Mouse (Mus musculus) lung, postnatal 36 days (tissue): ENCODE measurements at regions not wholly inside any gene's neighbourhood (a gene's known extent, or its start where the extent isn't known, plus 50 kb on each side); places are given as distances from the start of the nearest gene placed in this dataset.

Source experiments
- DNase-seq: peaks from one replicate; pipeline ENCODE4 v3.0.0; 2022; ENCODE audit warnings: mixed read lengths

- DNase-seq, result no peak
These were observed 85.3 kb downstream of the Tfap2a start for GRCm38 (mm10) chr13:40652916-40653315.

- peak; percentile 25 for DNase-seq
These were observed 87.1 kb downstream of the Tfap2a start for GRCm38 (mm10) chr13:40651056-40651455.

GRCm38 (mm10) chr13:40650036-40650709, 88.0 kb downstream of the Tfap2a start:
- DNase-seq, result no peak

GRCm38 (mm10) chr13:40649096-40650035, 88.8 kb downstream of the Tfap2a start:
- no peak for DNase-seq

GRCm38 (mm10) chr13:40646131-40646530, 92.0 kb downstream of the Tfap2a start:
- no peak for DNase-seq

GRCm38 (mm10) chr13:40645646-40646045, 92.5 kb downstream of the Tfap2a start:
- no peak for DNase-seq

- no peak for DNase-seq
These were observed 95.2 kb downstream of the Tfap2a start for GRCm38 (mm10) chr13:40642931-40643330.

GRCm38 (mm10) chr13:40637269-40637668, 100.9 kb downstream of the Tfap2a start:
- no peak for DNase-seq

- no peak for DNase-seq
These were observed 120.3 kb downstream of the Tfap2a start for GRCm38 (mm10) chr13:40617881-40618280.

- DNase-seq, result no peak
These were observed 129.7 kb downstream of the Tfap2a start for GRCm38 (mm10) chr13:40608526-40608925.

GRCm38 (mm10) chr13:40606405-40607271, 131.5 kb downstream of the Tfap2a start:
- no peak for DNase-seq

- DNase-seq, result no peak
These were observed 132.3 kb downstream of the Tfap2a start for GRCm38 (mm10) chr13:40605686-40606404.

GRCm38 (mm10) chr13:40574981-40575745, 163.0 kb downstream of the Tfap2a start:
- no peak for DNase-seq

- DNase-seq, result no peak
These were observed 168.7 kb downstream of the Tfap2a start for GRCm38 (mm10) chr13:40569461-40569860.

GRCm38 (mm10) chr13:40567821-40568220, 170.4 kb downstream of the Tfap2a start:
- no peak for DNase-seq

- DNase-seq, result no peak
These were observed 173.8 kb downstream of the Tfap2a start for GRCm38 (mm10) chr13:40564351-40564750.

- no peak for DNase-seq
These were observed 183.8 kb downstream of the Tfap2a start for GRCm38 (mm10) chr13:40554368-40554767.

GRCm38 (mm10) chr13:40525501-40525900, 164.3 kb upstream of the Ofcc1 start:
- DNase-seq, result no peak

- no peak for DNase-seq
These were observed 161.9 kb upstream of the Ofcc1 start for GRCm38 (mm10) chr13:40523115-40523514.

- DNase-seq, result no peak
These were observed 156.9 kb upstream of the Ofcc1 start for GRCm38 (mm10) chr13:40518180-40518579.

GRCm38 (mm10) chr13:40509290-40509689, 148.0 kb upstream of the Ofcc1 start:
- no peak for DNase-seq
